Mouse (Mus musculus): Measurements from ENCODE around the gene Plpp1.

Gene Plpp1

DNA sequence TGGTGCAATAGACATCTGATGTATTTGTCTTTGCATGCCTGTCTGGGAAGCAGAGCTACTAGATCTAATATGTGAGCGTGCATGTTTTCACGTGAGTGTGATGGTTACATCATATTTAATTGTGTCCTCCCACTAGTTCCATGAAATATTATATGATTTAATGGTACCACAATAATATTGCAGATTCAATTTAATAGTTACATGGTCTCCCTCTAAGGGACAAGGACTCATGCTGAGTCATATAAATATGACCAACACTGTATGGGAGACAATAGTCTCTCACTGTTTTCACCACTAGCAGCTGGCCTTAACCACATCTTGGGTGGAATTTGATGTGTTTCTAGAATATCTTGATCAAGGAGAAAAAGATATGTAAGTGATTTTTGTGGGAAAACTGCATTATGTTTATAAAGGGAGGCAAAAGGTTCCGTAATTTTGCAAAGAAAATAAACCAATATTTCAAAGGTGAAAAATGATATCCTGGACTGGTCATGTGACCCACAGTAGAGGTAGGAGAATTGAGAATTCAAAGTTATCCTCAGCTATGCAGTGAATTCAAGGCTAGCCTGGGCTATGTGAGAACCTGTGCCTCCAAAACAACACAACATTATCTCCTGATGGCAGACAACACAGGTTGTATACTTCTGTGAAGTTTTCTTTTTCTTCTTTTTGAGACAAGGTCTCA is 26.5 kb upstream of the Plpp1 start:
- DNase-seq (ENCODE audit: low spot score): no peak

DNA sequence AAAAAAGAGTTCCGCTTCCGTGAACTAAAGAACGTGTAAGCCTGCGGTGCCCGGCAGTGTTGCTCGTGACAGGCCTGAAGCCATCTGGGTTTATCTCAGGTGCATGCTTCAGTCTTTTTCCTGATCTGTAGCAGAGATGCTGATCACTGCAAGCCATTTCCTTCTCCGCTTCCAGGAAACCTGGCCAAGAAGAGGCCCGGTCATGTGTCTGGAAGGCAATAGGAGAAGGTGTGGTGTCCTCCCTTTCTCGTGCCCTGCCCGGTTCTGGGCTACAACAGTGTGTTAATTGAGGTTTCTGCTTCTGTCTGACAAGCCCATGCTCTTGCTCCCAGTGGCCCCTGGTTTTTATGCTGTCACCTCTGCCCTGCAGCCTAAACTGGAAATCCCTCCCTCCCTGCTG is 24.7 kb upstream of the Plpp1 start:
- no peak for DNase-seq (ENCODE audit: low spot score)

DNA sequence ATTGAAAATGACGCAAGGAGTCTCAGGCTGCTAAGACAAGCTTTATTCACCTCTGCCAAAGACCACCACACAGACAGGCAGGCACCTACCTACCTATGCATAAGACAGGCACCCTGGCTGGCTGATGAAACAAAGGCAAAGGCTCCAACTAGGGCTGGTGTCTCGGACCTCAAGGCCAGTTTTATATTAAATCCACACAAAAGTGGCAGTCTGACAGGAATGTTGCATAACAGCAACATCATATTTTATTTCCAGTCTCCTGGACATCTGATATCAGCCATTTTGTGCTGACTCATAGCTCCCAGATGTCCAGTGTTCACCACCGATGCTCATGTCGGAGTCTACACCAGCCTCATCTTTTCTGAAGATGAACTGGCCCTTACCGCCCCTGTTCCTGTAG is 22.2 kb upstream of the Plpp1 start:
- DNase-seq (ENCODE audit: low spot score): no peak

DNA sequence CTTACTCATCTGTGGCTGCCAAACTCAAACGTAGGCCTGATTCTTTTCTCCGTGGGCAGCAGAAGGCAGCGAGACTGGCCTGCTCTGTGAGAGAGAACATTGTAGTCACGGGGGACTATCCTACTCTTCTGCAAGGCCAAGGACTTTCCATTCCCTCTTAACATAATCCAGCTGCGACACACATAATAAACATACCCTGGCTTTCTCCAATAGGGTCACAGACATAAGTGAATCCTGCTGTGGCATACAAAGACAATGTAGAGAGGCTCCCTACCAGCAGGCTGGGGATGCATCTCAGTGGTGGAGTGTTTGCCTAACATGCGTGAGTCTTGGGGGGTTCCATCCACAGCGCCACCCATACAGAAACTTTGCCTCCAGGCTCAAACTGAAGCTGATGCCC is 15.3 kb upstream of the Plpp1 start:
- DNase-seq (ENCODE audit: low spot score): no peak

DNA sequence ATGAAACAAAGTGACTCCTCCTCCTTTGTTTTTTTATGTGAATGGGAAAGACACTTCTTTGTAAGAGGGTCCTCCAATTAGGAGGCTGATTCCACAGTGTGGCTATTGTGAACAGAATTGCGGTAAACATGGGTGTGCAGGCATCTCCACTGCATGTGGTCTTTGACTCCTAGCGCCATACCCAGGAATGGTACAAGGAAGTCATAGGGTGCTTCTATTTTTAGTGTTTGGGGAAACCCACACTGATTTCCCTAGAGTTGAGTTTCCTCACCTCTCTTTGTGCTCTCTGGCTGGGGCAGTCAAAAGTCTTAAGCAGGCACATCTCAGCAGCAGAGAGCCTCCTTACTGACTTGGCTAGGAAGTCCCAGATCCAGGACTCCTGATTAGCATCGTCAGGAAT is 14.4 kb upstream of the Plpp1 start:
- no peak for DNase-seq (ENCODE audit: low spot score)

DNA sequence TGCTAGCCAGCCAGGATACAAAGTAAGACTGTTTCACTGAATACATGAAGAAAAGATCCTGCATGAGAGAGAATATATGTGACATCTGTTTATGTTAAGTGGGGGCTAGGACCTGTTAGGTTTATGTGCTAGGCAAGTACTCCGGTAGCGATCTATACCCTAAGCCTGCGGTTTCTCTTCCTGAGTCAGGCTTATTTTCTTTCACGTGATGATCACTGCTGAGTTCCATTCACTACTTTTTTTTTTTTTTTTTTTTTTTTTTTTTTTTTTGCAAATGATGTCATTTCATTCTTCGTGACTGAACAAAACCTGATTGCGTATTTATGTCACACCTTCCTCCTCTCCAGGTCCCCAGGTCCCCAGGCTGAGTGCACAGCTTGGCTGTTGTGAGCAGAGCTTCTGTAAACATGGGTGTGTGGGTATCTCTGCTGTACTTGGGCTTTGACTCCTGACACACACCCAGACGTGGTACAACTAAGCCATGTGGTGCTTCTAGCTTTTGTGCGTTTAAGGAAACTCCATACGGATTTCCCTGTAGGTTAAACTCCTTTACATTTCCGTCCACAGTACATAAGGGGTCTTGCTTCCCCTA is 13.6 kb upstream of the Plpp1 start:
- DNase-seq (ENCODE audit: low spot score): no peak

DNA sequence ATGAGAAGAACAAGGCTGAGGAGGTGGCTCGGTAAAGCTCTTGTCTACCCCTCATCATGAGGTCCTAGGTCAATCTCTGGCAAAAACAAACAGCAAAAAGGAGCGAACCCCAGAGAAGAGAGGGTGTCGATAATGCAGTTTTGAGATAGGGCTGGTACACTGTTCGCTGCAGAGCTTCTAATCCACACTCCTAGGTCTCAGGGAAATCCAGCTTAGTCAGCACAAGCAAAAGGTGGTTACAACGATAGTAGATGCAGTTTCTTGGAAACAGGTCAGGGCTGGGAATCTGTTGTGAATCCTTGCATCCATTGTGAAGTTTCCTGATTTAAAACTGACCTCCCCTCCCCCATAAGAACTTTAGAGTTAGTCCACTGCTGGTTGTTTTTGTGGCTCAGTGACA is 9.8 kb upstream of the Plpp1 start:
- DNase-seq (ENCODE audit: low spot score): no peak

DNA sequence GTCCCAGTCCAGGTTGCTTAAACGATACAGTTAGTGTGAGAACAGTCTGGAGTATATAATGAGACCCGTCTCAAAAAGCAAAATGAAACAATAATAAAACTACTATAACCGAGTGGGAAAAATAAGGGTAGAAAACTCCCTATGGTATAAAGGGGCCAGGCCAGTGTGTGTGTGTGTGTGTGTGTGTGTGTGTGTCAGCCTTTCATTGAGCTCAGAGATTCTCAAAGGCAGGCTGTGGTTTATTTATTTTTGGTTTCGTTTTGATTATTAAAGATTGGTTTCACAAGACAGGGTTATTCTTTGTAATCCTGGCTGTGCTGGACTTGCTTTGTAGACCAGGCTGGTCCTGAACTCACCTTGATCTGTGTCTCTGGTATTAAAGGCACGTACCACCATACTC is 8.7 kb upstream of the Plpp1 start:
- DNase-seq (ENCODE audit: low spot score): no peak

DNA sequence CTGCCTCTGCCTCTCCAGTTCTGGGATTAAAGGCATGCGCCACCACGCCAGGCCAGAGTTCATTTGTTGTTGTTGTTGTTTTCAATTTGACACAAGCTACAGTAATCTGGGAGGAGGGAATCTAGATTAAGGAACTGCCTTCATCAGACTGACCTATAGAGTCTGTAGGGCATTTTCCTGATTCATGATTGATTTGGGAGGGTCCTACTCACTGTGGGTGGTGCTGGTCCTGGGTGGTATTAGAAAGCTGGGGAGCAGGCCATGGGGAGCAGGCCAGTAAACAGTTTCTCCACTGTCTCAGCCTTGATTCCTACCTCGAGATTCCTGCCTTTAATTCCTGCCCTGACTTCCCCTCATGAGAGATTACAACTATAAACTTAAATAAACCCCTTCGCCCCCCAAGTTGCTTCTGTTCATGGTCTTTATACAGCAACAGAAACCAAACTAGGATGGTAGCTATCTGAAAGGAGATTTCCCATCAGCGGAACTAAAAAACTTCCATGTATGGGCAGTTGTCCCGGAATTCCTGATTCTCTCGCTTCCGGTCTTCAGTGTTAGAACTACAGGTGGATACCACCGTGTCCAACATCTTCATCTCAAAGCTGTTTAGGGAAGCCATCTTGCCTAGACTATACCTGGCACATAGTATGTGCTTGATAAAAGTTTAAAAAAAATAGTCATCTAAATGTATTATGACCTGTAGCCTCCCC is 2.2 kb upstream of the Plpp1 start:
- DNase-seq (ENCODE audit: low spot score): no peak

DNA sequence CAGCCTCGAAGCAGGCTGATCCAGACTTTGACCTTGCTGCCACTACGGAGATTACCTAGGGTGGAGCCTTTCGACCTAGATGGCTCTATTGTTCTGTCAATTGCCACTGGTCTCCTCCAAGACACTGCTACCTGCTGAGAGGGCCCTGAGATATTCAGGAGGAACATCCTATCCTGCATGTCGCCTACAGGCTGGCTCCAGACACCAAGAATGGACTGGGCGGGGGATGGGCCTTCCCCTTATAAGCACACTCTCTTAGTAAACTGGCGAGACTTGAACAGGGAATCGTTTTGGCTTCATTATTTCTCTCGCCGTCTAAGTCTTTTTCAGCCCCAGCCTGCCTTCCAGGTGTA is 1.7 kb upstream of the Plpp1 start:
- DNase-seq (ENCODE audit: low spot score): no peak

DNA sequence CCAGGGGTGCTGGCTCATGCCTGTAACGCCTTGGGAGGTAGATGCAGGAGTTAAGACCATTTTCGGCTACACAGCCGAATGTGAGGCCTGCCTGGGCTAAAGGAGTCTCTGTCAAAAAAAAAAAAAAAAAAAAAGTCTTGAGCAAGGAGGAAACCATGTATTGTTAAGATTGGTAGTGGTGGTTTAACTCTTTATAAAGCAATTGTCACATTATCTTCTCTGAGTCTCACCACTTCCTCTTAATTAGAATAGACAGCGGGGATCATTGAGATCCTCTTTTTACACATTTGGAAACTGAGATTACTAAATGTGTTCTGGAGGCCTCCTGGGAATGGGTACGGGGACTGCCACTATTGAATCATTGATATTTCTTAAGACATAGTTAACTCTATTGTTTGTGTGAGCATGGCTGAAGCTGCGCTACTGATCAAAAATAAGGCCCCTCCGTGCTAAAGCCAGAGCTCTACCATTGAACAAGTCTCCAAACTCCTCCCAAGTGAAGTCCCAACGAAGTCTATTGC is 811 bp upstream of the Plpp1 start:
- no peak for DNase-seq (ENCODE audit: low spot score)

DNA sequence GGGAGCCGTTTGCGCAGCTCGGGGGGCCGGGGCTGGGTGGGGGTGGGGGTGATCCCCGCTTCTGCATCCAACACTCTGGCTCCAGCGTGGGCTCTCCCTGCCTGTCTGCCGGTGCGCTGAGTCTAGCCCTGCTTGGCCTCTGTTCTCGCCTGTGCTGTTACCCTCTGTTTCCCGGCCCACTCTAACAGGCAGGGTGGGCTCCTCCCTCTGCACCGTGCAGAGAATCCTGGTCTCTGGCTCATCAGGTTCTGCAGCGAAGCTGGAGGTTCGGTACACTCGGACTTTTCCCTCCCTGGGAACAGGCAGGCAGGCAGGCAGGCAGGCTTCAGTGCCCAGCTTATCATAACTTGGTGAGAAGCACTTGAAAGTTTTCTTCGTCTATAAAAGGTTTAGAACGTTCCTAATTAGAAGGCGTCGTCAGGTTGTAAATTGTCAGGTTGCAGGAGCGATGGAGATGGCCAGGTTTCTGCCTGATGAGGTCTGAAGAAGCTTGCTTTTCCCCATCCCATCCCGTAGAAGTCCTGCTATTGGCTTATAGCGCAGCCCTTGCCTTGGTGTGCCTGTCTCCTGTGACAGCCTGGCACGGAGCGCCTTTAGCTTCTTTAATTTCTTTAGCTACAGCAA is 901 bp downstream of the Plpp1 start:
- DNase-seq (ENCODE audit: low spot score): peak; percentile 59

DNA sequence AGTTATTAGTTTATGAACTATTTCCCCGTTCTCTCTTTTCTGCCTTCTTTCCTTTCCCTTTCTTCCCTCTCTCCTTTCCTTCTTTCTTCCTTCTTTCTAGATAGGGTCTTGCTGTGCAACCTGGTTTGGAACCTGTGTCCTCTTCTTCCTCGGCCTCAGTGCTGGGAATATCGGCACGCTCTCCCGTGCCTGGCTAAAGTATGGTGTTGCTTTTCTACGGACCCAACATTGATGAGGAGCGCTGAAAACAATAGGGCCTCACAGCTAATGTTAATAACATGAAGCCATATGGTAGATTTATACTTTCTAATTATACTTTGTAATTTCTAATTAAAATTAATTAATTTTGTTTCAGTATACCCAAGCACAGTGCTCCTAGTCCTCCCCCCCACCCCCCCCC is 2.5 kb downstream of the Plpp1 start:
- DNase-seq (ENCODE audit: low spot score): no peak

DNA sequence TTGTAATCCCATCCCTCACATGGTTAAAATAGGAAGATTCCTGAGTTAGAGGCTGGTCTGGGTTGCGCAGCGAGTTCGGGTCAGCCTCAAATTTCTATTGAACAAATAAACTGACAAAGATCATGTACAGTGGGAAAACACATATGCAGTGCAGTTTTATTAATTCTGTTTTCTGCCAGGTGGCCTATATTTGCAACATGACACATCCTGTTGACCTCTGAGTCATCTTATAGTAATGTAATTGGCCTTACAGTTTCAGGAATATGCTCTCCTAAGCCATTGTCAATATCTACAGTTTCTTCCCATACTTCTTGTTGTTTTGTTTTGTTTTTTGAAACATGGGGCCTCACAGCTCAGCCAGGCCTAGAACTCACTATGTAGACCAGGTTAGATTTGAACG is 3.1 kb downstream of the Plpp1 start:
- DNase-seq (ENCODE audit: low spot score): no peak

DNA sequence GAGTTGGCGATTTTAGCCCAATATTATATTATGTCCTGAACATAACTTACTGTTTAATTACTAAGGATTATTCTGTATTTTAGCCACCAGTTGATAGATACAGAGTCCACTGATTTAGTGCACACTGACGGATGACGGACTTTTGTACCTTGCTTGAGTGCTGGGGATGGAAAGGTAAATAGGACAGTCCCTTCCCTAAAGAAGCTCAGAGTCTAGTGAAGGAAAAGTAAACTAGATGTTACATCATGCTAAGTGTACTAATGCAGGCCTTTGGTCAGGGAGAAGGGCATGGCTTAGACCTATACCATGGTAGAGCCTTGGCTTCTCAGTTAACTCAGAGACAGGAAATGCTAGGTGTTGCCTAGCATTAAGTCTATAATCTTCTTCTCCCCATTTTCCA is 4.9 kb downstream of the Plpp1 start:
- DNase-seq (ENCODE audit: low spot score): no peak

DNA sequence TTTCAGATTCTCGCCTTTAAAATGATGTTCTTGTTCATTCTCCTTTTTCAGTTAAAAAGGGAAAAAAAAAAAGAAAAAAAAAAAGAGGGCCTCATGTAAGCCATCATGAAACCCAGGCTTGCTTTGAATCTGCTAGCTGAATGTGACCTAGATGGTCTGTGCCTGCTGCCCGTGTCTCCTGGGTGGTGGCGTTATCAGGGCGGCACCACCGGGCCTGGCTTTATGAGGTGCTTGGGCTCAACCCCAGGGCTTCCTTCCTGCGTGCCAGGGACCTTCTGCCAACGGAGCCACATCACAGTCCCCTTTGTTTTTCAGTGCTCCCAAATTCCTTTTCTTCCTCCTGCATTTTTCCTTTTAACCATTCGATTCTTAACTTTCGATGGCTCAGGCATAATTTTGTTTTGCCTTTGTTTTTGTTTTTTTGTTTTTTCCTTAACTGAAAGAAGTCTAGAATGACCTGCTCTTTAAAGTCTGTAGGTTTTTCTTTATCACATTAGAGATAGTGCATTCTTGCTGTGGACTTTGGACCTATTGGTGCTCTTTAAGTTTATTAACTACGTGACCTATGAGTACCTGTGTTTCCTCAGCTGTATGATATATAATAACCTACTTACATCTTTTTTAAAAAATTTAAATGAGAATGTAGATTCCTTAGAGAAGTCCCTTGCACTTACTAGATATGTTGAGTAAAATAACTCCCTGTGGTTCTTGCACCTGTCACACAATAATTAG is 7.5 kb downstream of the Plpp1 start:
- DNase-seq (ENCODE audit: low spot score): no peak

DNA sequence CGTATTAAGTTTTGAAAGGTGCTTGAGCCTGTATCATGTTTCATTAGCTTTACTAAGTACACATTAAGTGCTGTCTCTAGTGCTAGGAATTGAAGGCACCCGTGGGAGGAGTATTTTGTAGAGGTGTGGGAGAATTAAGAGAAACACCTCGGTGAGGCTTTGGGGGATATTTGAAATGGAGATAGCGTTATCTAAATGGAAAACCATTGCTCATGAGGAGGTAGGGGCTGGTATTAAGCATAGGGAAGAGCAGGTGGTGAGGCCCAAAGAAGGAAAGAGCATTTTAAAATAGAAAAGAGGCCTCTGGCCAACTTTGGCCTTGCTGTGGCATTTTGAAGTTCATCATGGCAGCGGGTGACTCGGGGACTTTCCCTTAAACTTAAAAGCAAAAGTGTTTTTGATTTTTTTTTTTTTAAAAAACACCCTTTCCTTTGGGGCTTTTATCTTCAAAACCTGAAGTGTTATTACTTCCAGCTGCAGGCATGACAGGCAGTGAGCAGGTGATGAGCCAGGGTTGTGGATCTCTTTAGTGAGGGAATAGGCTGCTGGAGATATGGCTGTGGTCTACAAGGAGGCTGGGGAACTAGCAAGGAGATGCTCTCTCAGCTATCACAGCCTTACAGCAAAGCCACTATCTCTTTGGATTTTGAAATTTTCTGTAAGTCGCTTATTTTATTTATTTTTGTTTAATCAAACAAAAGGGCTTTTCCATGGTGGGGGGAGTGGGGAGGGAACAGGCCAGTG is 9.1 kb downstream of the Plpp1 start:
- no peak for DNase-seq (ENCODE audit: low spot score)

DNA sequence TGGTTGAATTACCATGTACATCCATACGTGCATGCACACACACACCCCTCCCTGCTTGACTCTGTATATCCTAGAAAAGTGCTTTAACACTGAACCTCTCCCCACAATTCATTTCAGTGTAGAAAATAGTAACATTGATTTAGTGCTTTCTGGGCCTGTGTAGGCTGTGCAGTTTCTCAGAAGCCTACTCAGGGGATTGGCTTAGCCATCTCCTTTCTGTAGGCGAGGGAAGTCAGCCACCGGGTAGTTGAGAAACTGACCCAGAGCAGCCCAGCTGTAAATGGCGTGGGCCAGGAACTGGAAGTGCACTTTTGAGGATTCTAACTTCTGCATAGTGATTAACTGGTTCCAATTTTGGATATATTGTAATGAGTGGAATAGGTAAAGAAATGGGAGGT is 9.7 kb downstream of the Plpp1 start:
- DNase-seq (ENCODE audit: low spot score): no peak

DNA sequence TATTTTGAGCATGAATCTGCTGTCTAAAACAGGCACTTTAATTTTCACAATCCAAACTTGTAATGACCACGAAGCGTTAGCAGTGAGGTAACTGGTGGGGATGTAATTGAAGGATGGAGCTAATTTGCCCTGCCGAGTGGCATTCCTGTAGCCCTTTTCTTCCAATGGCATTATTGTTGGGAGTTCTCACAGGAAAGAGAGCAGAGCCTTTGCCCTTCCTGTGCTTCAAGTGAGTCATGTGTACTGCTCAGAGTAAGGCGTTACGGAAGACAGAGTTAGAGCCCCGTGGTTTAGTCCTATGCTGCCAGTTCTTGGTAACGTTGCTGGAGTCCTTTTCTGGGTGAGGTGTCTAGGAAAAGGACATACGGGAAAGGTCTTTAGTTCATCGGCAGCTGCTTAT is 10.2 kb downstream of the Plpp1 start:
- DNase-seq (ENCODE audit: low spot score): no peak

DNA sequence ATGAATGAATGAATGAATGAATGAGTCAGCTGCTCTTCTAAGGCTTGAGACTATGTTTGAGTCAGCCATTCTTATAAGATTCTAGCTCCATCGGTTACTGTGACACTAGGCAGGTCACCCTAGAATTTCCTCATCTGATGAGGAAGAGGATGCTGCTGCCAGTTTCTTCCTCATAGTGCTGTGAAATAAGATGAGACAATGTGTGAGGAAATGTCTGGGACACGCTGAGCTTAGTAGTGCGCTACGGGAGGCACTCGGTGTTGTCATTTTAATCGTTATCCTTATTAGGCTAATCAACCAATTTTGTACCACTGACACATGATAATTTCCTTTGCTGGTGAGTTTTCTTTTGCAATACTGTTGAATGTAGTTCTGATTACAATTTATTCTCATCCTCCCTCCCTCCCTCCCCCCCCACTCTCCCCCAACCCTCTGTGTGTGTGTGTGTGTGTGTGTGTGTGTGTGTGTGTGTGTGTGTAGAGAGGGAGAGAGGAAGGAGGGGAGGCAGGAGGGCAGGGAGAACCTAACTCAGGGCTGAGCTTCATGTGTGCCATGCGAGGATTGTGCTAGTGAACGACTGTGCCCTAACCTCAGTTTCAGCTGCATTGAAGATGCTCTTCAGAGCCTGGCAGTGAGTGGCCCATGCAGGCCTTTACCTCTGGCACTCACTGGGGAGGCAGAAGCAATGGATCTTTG is 11.3 kb downstream of the Plpp1 start:
- no peak for DNase-seq (ENCODE audit: low spot score)

DNA sequence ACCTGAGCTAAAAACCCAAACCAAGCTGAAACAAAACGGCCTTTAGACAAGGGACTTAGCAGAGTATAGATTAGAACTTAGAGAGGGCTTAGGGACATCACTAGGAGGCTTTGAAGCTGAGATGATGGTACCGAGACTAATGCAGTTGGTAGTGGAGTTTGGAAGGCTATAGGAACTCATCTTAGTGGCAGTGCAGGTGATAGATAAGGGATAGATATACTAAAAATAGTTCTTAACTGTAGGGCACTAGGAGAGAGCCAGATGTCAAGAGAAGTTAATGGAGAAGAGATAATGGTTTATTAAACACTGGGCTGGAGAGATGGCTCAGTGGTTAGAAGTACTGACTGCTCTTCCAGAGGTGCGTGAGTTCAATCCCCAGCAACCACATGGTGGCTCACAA is 15.4 kb downstream of the Plpp1 start:
- DNase-seq (ENCODE audit: low spot score): no peak
